Mouse (Mus musculus) ZHBTc4 (cell line): Measurements from ENCODE around the gene Gm9837.

Experiments
- DNase-seq: peaks from one replicate; pipeline ENCODE4 v3.0.0-alpha.2; 2011; ENCODE audit warnings: low read depth, low spot score

Gene Gm9837

GRCm38 (mm10) chr11:53486822-53487594 is 16.7 kb upstream of the Gm9837 start:
- peak; percentile 60 for DNase-seq

GRCm38 (mm10) chr11:53486351-53486750 is 16.1 kb upstream of the Gm9837 start:
- DNase-seq: no peak

- peak; percentile 61 for DNase-seq
Measured at GRCm38 (mm10) chr11:53485719-53486118, 15.4 kb upstream of the Gm9837 start.

- DNase-seq: no peak
Measured at GRCm38 (mm10) chr11:53483159-53483891, 13.0 kb upstream of the Gm9837 start.

GRCm38 (mm10) chr11:53481088-53481730 is 10.9 kb upstream of the Gm9837 start:
- DNase-seq: no peak

- peak; percentile 74 for DNase-seq
Measured at GRCm38 (mm10) chr11:53479783-53480301, 9.6 kb upstream of the Gm9837 start, which contains the start of the genes Gm9945 and Sowaha. TSS of gene Gm9945 (plus strand) at chr11:53480166. TSS of gene Sowaha (minus strand) at chr11:53480274.

- peak; percentile 67 for DNase-seq
Measured at GRCm38 (mm10) chr11:53479171-53479782, 9.0 kb upstream of the Gm9837 start.

GRCm38 (mm10) chr11:53478383-53479170 is 8.3 kb upstream of the Gm9837 start:
- peak; percentile 73 for DNase-seq

GRCm38 (mm10) chr11:53477833-53478232 is 7.6 kb upstream of the Gm9837 start:
- no peak for DNase-seq

- no peak for DNase-seq
Measured at GRCm38 (mm10) chr11:53475620-53476019, 5.3 kb upstream of the Gm9837 start.

- no peak for DNase-seq
Measured at GRCm38 (mm10) chr11:53472709-53473108, 2.4 kb upstream of the Gm9837 start.

- no peak for DNase-seq
Measured at GRCm38 (mm10) chr11:53469294-53469967, 848 bp downstream of the Gm9837 start.

- peak; percentile 92 for DNase-seq
Measured at GRCm38 (mm10) chr11:53466231-53466971, 3.9 kb downstream of the Gm9837 start.

GRCm38 (mm10) chr11:53463551-53464424 is 6.5 kb downstream of the Gm9837 start:
- DNase-seq: peak; percentile 69

GRCm38 (mm10) chr11:53461727-53462126 is 8.6 kb downstream of the Gm9837 start:
- no peak for DNase-seq

GRCm38 (mm10) chr11:53460192-53460591 is 10.1 kb downstream of the Gm9837 start:
- no peak for DNase-seq

GRCm38 (mm10) chr11:53458996-53459395 is 11.3 kb downstream of the Gm9837 start:
- DNase-seq: peak; percentile 60

GRCm38 (mm10) chr11:53457372-53457954 is 12.8 kb downstream of the Gm9837 start:
- DNase-seq: no peak
